Mouse (Mus musculus): Measurements from ENCODE around the gene Nmur1. TPM values are rescaled to one million over a fixed set of nuclear protein-coding genes. Genes with fewer than 3 reads are reported as not detected.
A peak's percentile ranks its signal among the peaks of the same experiment; 100 is the strongest.
"Not testable (repeated sequence)": the region's sequence is repeated elsewhere in the genome, so short reads cannot be mapped to it uniquely, and the experiment has no call there.

Gene Nmur1
- not detected in 2 replicates for total RNA-seq (2014; rRNA removed)
- 0.27 and 0.33 TPM in 2 replicates for polyA plus RNA-seq (2015; fragmentation: Nextera tagmentation; extraction: Ambion mirVana)

DNA sequence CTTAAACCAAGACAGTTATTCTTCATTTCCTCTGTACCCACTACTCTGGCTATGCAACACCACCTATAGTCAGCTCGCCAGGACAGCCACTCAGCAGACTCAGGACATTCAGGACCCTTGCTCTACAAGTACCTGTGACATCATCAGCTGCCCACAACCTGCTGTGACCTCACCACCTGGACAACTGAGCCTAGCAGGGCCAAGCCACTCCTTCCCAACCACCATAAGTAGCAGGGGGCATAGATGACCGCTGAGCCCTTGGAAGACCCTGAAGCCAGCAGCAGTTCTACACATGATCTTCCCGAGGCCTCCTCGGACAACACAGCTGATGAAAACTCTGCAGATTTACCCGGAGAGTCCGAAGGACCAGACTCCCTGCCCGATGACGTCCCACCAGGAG lies at the start of gene Nmur1, which contains the start of gene Tex44:
Gene Nmur1, minus strand, starts transcription at position 101 of the 400 bp plus-strand sequence.
Gene Tex44, plus strand, starts transcription at position 202 of the 400 bp plus-strand sequence.
- H3K27ac ChIP-seq (ENCODE audit: low read depth, low read length), result 0 out of 2 replicates have a peak within 1 kb of the TSS, but pooled peaks have one; percentile 32
- TF ChIP-seq CTCF (IDR thresholded peaks at IDR 0.05), result no peak
- ATAC-seq (ENCODE audit: low FRiP score) (no peak), DNase-seq (ENCODE audit: low spot score) (no peak)
- H3K9me3 ChIP-seq (ENCODE audit: low read length), result no peaks in the 10 kb centered on the region
- no peak within 1 kb of the TSS for H3K4me2 ChIP-seq (ENCODE audit: low read depth, low read length, poor library complexity, severe bottlenecking)
- no peaks in the 10 kb centered on the region for H3K27me3 ChIP-seq (ENCODE audit: insufficient read depth, low read length)
- H3K4me3 ChIP-seq (ENCODE audit: low read depth, low read length), result no peak within 1 kb of the TSS
- whole genome bisulfite sequencing, result 94% methylated on average over 8 of the region's 8 CpGs
- H3K36me3 ChIP-seq (ENCODE audit: insufficient read depth, low read length), result no peaks in the 10 kb centered on the region
- H3K9ac ChIP-seq (replicated peaks; ENCODE audit: low read length, poor library complexity, severe bottlenecking), result peak within 1 kb of the TSS; percentile 33; the same call in 1 of the 2 replicates
- peaks cover 3% of the 10 kb centered on the region; the same call in 1 of the 2 replicates for H3K4me1 ChIP-seq (ENCODE audit: insufficient read depth, low read length)

GRCm38 (mm10) chr1:86473109-86473760 lies 47.2 kb upstream of the Nmur1 start:
- DNase-seq (ENCODE audit: low spot score), result no peak
- peaks cover 6% of the 10 kb centered on the region for H3K4me1 ChIP-seq (ENCODE audit: insufficient read depth, low read length)
- no peak overlapping the region for H3K27ac ChIP-seq (ENCODE audit: low read depth, low read length)
- H3K36me3 ChIP-seq (ENCODE audit: insufficient read depth, low read length), result no peaks in the 10 kb centered on the region
- no peaks in the 10 kb centered on the region for H3K27me3 ChIP-seq (ENCODE audit: insufficient read depth, low read length)
- H3K9ac ChIP-seq (replicated peaks; ENCODE audit: low read length, poor library complexity, severe bottlenecking), result no peak overlapping the region
- H3K4me3 ChIP-seq (ENCODE audit: low read depth, low read length), result no peak overlapping the region
- WGBS, result 95% methylated on average over 18 of the region's 18 CpGs
- no peak for TF ChIP-seq CTCF (IDR thresholded peaks at IDR 0.05)
- no peak for ATAC-seq (ENCODE audit: low FRiP score)
- H3K4me2 ChIP-seq (ENCODE audit: low read depth, low read length, poor library complexity, severe bottlenecking), result no peak overlapping the region
- H3K9me3 ChIP-seq (ENCODE audit: low read length), result no peaks in the 10 kb centered on the region

GRCm38 (mm10) chr1:86472197-86472952 lies 46.3 kb upstream of the Nmur1 start:
- no peaks in the 10 kb centered on the region for H3K27me3 ChIP-seq (ENCODE audit: insufficient read depth, low read length)
- peaks cover 6% of the 10 kb centered on the region for H3K4me1 ChIP-seq (ENCODE audit: insufficient read depth, low read length)
- H3K9ac ChIP-seq (replicated peaks; ENCODE audit: low read length, poor library complexity, severe bottlenecking), result peak overlapping the region; percentile 48
- no peak for DNase-seq (ENCODE audit: low spot score)
- no peak for TF ChIP-seq CTCF (IDR thresholded peaks at IDR 0.05)
- peak overlapping the region; percentile 49 for H3K4me2 ChIP-seq (ENCODE audit: low read depth, low read length, poor library complexity, severe bottlenecking)
- no peaks in the 10 kb centered on the region for H3K9me3 ChIP-seq (ENCODE audit: low read length)
- 18% methylated on average over 31 of the region's 31 CpGs for whole genome bisulfite sequencing
- H3K27ac ChIP-seq (ENCODE audit: low read depth, low read length), result peak overlapping the region; percentile 57
- no peak for ATAC-seq (ENCODE audit: low FRiP score)
- 0 out of 2 replicates have a peak overlapping the region, but pooled peaks have one; percentile 5 for H3K4me3 ChIP-seq (ENCODE audit: low read depth, low read length)
- H3K36me3 ChIP-seq (ENCODE audit: insufficient read depth, low read length), result no peaks in the 10 kb centered on the region

DNA sequence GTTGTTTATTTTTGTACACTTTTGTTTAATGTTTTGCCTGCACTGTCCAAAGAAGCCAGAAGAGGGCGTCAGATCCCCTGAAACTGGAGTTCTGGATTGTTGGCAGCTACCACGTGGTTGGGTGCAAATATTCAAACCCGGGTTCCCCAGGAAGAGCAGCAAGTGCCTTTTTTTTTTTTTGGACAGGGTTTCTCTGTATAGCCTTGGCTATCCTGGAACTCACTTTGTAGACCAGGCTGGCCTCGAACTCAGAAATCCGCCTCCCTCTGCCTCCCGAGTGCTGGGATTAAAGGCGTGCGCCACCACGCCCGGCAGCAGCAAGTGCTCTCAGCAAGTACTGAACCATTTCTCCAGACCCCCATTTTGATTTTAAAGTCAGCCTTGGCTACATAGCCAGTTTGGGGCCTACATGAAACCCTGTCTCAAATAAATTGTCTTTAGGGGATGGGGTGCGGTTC lies 45.5 kb upstream of the Nmur1 start:
- not testable (repeated sequence) for H3K4me3 ChIP-seq (ENCODE audit: low read depth, low read length); H3K4me1 ChIP-seq (ENCODE audit: insufficient read depth, low read length); DNase-seq (ENCODE audit: low spot score); H3K27me3 ChIP-seq (ENCODE audit: insufficient read depth, low read length); H3K9ac ChIP-seq (replicated peaks; ENCODE audit: low read length, poor library complexity, severe bottlenecking); H3K9me3 ChIP-seq (ENCODE audit: low read length); ATAC-seq (ENCODE audit: low FRiP score); H3K27ac ChIP-seq (ENCODE audit: low read depth, low read length); H3K36me3 ChIP-seq (ENCODE audit: insufficient read depth, low read length); H3K4me2 ChIP-seq (ENCODE audit: low read depth, low read length, poor library complexity, severe bottlenecking)
- WGBS, result 75% methylated on average over 11 of the region's 11 CpGs
- TF ChIP-seq CTCF (IDR thresholded peaks at IDR 0.05), result peak; percentile 55

DNA sequence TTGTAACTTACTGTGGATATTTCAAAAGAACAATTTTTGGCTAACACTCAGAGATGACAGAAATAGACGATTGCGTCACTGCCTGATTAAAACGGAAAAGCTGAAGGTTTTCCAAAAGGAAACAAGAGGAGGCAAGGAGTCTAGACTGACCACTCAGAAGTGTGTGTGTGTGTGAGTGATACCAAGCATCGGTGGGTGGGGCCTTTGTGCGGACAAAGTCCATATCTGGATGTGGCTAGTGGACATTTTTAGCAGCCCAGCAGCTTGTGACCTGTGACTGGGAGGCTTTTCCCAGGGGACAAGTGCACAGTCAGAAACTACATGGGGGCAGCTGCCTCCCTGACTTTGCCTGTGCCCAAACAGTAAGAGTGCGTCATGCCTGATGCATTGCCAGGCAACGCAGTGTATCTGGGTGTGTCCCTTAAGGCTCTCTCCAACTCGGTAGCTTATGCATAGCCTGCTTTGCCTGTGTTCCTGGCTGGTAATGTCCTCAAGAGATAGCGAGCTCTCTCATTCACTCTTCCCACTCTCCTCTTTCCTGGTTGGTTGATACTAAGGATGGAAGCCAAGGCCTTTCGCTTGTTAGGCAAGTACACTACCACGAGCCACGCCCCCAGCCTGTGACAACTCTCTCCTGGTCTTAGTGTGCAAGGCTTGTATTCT lies 44.6 kb upstream of the Nmur1 start:
- no peak overlapping the region for H3K4me2 ChIP-seq (ENCODE audit: low read depth, low read length, poor library complexity, severe bottlenecking)
- TF ChIP-seq CTCF (IDR thresholded peaks at IDR 0.05), result no peak
- no peak for DNase-seq (ENCODE audit: low spot score)
- H3K27ac ChIP-seq (ENCODE audit: low read depth, low read length), result no peak overlapping the region
- 76% methylated on average over 12 of the region's 12 CpGs for WGBS
- no peak overlapping the region for H3K9ac ChIP-seq (replicated peaks; ENCODE audit: low read length, poor library complexity, severe bottlenecking)
- H3K36me3 ChIP-seq (ENCODE audit: insufficient read depth, low read length), result no peaks in the 10 kb centered on the region
- no peaks in the 10 kb centered on the region for H3K27me3 ChIP-seq (ENCODE audit: insufficient read depth, low read length)
- no peak for ATAC-seq (ENCODE audit: low FRiP score)
- H3K4me3 ChIP-seq (ENCODE audit: low read depth, low read length), result no peak overlapping the region
- H3K9me3 ChIP-seq (ENCODE audit: low read length), result no peaks in the 10 kb centered on the region
- peaks cover 6% of the 10 kb centered on the region for H3K4me1 ChIP-seq (ENCODE audit: insufficient read depth, low read length)
